Mouse (Mus musculus) cerebellum, postnatal 36 days (tissue): ENCODE data around the gene Suclg1.

Experiments used
- DNase-seq, 2 experiments: peaks; one replicate each; pipeline ENCODE4 v3.0.0; 2021 to 2022; ENCODE audit warnings: mixed read lengths in 2 of 2

Gene Suclg1

GRCm38 (mm10) chr6:73251336-73251735, 3.2 kb downstream of the Suclg1 start:
- no peak for DNase-seq

DNA sequence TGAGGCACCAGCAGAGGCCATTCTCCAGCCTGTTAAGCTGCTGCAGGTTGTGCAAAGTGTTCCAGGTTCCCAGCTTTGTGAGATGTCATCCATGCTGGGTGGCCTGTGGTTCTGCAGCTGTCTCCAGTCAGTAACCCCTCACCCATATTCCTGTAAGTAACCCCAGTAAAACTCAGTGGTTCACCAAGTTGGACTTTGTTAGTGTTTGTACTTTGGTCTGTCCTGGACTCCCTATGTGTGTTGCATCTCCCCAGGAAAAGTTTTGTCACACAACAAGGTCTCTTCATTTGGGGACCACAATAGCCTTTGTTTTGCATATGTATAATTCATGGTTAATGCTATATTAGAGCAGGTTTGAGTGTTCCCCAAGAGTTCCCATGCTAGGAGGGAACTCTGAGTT, 4.2 kb downstream of the Suclg1 start:
- DNase-seq, result no peak

GRCm38 (mm10) chr6:73253006-73253405, 4.8 kb downstream of the Suclg1 start:
- DNase-seq, result no peak

- DNase-seq, result no peak
These were observed 5.4 kb downstream of the Suclg1 start for GRCm38 (mm10) chr6:73253584-73253983.

GRCm38 (mm10) chr6:73254307-73255228, 6.4 kb downstream of the Suclg1 start:
- peak in 1 of 2 experiments; percentile 30 for DNase-seq

DNA sequence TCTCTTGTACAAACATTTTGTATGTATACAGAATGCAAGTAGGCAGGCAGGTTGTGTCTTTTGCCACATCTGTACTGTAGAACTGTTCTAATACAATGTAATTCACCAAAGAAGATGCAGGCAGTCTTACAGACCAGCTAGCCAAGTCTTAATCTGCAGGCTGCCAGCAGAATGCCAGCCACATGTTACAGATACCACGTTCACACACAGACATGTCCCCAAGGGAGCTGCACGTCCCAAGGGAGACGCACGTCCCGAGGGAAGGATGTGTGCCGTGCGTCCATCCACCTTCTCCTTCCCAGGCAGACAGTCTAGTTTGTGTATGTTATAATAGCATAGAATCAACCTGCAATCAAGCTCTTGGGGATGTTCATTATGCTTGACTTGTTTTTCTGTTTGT, 8.9 kb downstream of the Suclg1 start:
- DNase-seq, result no peak

DNA sequence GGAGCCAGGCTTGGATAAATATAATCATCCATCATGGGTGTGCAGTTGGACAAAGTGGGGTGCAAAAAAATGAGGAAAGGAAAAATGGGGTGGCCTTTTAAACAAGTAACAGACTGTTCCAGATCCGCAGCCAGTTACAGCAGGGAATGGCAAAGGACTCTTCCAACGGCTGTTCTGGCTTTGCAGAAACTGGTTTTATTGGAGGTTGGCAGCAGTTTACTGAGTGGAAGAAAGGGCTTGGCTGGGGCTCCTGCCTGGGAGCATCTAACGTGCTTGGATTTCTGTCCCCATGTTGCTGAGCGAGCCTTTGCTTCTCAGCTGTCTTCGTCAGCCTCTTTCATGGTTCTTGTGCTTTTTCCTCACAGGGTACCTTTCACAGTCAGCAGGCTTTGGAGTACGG, 11.9 kb downstream of the Suclg1 start:
- no peak for DNase-seq

DNA sequence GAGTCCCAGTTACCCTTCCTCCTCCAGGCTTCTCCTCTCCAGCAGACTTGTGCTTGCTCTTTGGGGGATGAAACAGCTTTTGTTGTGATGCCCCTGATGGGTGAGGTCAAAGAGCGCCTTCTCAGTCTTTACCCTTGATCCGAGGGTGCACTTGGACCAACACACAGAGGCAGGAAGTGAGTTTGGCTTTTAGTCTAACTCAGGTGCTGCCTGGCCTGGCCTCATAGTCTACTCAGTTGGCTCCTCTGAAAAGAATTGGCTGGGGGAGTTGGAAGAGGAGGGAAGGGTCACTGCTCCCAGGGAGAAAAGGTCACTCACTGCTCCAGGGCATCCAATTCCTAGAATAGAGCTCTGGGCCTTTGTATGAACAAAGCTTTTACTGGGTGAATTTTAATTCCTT, 16.6 kb downstream of the Suclg1 start:
- DNase-seq, result no peak

DNA sequence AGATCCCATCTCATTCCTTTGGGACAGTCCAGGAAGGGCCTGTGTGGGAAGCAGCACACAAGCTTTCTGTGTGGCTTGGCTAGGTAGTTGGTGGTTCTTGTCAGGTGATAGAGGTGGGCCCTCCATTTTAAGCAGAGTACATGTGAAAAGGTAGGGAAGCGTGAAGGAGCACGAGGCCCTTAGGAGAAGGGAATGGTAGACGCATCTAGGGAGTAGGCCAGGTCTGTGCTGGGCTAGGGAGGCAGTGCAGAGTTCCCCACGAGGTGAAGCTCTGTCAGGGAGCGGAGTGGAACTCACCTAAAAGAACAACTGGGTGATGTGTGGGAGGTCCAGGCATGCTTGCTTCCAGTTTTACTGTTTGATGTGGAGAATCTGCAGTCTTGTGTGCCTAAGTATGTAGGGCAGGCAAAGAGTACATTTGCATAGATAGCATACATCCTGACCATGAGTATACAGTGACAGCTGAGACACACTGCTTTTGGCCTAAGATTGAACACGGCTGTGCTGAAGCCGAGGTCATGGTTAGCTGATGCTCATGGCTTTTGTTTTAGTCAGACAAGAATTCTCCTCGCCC, 19.6 kb downstream of the Suclg1 start:
- no peak for DNase-seq

GRCm38 (mm10) chr6:73269374-73269773, 21.2 kb downstream of the Suclg1 start:
- DNase-seq, result peak; percentile 55 to 61

- peak in 1 of 2 experiments; percentile 23 for DNase-seq
These were observed 23.4 kb downstream of the Suclg1 start for GRCm38 (mm10) chr6:73271546-73272091.

DNA sequence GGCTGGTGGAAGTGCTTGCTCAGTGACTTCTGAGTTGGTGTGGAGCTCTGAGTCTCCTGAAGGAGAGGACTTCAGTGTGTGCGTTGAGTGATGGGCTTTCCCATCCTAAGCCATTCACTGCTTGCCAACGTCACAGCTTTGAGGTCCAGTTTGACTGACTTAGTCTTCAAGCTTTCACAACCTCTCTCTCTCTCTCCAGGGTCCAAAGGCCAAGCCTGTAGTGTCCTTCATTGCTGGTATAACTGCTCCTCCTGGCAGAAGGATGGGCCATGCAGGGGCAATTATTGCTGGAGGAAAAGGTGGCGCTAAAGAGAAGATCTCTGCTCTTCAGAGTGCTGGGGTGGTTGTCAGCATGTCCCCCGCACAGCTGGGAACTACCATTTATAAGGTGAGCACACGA, 26.8 kb downstream of the Suclg1 start:
- DNase-seq, result no peak

DNA sequence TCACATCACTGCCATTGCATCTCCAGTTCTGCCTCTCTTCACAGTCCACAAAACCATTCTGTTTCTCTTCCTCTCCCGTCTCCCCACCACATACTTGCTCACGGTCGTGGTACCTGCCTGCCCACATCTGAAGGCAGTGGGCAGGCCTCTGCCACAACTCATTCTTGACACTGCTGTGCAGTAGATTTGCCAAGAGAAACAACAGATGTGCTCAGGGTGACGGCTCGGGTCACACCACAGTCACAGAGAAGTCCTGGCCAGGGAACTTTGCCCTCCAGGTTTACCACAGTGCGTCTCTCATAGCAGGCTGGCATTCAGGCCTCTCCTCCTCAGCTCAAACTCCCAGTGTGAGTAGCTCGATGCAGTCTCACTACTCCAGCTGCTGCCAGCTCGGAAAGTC, 31.5 kb downstream of the Suclg1 start:
- no peak for DNase-seq

GRCm38 (mm10) chr6:73280546-73281115, 32.4 kb downstream of the Suclg1 start:
- no peak for DNase-seq

DNA sequence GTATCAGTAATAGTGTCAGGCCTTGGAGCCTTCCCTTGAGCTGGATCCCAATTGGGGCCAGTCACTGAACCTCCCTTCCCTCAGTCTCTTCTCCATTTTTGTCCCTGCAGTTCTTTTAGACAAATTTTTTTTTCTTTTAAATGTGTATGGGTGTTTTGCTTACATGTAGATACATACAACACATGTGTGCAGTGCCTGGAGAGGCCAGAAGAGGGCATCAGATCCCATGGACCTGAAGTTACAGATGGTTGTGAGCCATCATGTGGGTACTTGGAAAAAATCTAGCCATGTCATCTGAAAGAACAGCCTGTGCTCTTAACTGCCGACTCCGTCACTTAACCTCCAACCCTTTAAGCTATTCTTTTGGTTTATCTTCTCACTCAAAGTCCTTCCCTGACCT, 38.1 kb downstream of the Suclg1 start:
- DNase-seq, result no peak

DNA sequence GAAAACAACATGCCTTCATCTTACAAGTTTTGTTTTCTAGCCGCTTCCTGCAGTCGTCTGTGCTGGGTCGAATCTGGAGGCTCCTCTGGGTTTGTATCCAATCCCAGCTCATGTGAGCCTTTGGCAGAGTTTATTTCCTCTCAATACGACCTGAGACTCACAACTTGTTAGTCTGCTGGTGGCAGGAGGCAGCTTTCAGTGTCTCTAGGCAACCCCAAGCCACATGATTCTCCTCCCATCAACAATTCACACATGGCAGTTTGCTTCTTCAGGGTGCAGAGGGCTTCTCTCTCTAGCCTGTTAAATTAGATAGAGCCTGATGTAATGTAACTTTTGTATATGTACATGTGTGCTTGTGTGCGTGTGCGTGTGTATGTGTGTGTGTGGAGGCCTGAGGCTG, 58.7 kb downstream of the Suclg1 start:
- DNase-seq, result no peak

GRCm38 (mm10) chr6:73308685-73309520, 60.7 kb downstream of the Suclg1 start:
- no peak for DNase-seq

- no peak for DNase-seq
These were observed 63.2 kb downstream of the Suclg1 start for GRCm38 (mm10) chr6:73311335-73311734.

GRCm38 (mm10) chr6:73311786-73312185, 63.6 kb downstream of the Suclg1 start:
- no peak for DNase-seq

- DNase-seq, result peak; percentile 30 to 34
These were observed 66.9 kb downstream of the Suclg1 start for GRCm38 (mm10) chr6:73314923-73315603.

DNA sequence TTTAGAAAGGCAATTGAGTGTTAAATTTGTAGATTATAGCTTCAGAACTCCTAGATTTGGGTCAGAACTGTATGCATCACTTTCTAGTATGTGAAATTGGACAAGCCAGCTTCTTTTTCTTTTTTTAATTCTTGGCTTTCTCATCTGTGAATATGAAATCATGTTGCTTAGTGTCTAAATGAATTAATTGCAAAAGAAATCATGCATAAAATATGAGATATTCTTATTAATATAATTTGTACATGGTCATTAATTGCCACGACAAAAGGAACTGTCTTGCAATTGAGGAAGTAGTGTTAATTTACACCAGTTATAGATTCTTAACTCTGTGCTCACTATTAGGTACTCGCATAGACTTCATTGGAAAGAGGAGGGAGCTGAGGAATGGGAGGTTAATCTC, 74.1 kb downstream of the Suclg1 start:
- no peak for DNase-seq
